Mouse (Mus musculus): Measurements from ENCODE around the gene Caskin1.

DNA sequence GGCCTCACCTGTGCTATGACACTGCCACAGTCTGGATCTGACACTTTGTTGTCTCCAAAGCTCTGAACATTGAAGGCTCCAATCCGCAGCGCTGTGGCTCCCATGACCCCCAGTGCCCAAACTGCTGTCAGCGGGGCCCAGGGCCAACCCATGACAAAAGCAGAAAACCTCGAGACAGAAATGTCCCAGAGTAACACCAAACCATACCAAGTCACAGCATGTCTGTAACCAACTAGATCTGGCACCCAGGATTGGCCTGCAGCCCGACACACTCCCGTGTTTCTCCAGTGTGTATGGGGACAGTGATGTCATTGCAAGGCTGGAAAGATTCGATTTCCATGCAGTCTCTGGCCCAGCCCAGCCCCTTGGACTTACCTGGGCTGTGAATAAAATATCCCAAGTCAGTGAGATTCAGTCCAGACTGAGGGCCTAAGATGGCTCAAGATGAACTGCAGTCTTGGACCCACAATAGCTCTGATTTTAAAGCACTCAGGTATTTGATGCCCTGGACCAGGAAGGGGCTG is 45.7 kb upstream of the Caskin1 start, which contains the start of gene Dnase1l2:
- TF ChIP-seq CTCF (conservative IDR thresholded peaks at IDR 0.05; ENCODE audit: insufficient read depth, insufficient read length, low read depth, low read length) (no peak), POLR2A (IDR thresholded peaks at IDR 0.05; ENCODE audit: low read depth, low read length) (no peak)

Data from kidney, adult 2 months (tissue).